Mouse (Mus musculus) limb, embryonic 12.5 days (tissue): ENCODE data around the gene Spint2. TPM values are rescaled to one million over a fixed set of nuclear protein-coding genes. Genes with fewer than 3 reads are reported as not detected.

Experiments used
- ATAC-seq: fragments of 200-750 bp; cut with Nextera tagmentation; 2 replicates; pipeline ENCODE4 v1.8.0; 2017; ENCODE audit warnings: low read depth, moderate TSS enrichment; ENCODE audit not compliant: insufficient number of reproducible peaks, insufficient read depth, low FRiP score, low TSS enrichment
- H3K27ac ChIP-seq: fragments of 300-500 bp; sonication (generic); 2 replicates; pipeline ENCODE4 v1.5.1; 2016; ENCODE audit warnings: mild to moderate bottlenecking, moderate library complexity
- H3K27me3 ChIP-seq: fragments of 300-500 bp; sonication (generic); 2 replicates; pipeline ENCODE4 v1.6.1; 2016; ENCODE audit warnings: mild to moderate bottlenecking, moderate library complexity
- H3K36me3 ChIP-seq: fragments of 300-500 bp; sonication (generic); 2 replicates; pipeline ENCODE4 v1.6.1; 2016; ENCODE audit warnings: mild to moderate bottlenecking, moderate library complexity
- H3K4me1 ChIP-seq: fragments of 300-500 bp; sonication (generic); replicated peaks from 2 replicates; pipeline ENCODE4 v1.6.1; 2016
- H3K4me2 ChIP-seq: fragments of 300-500 bp; sonication (generic); 2 replicates; pipeline ENCODE4 v1.6.1; 2016; ENCODE audit warnings: mild to moderate bottlenecking, moderate library complexity
- H3K4me3 ChIP-seq: fragments of 300-500 bp; sonication (generic); replicated peaks from 2 replicates; pipeline ENCODE4 v1.5.1; 2016; ENCODE audit warnings: mild to moderate bottlenecking
- H3K9ac ChIP-seq: fragments of 300-500 bp; sonication (generic); replicated peaks from 2 replicates; pipeline ENCODE4 v1.6.1; 2016; ENCODE audit warnings: mild to moderate bottlenecking, moderate library complexity
- H3K9me3 ChIP-seq: fragments of 300-500 bp; sonication (generic); 2 replicates; pipeline ENCODE4 v1.6.1; 2016; ENCODE audit warnings: mild to moderate bottlenecking, moderate library complexity
- WGBS: fragments of 180-500 bp; shearing (Covaris S2); methylation state at CpG from one replicate; pipeline ENCODE4 v1.1.7; 2016; 5-methylcytosine and 5-hydroxymethylcytosine counted together
- polyA plus RNA-seq: library from polyadenylated mRNA; unstranded; fragments of >200 nt; fragmentation: Nextera tagmentation; extraction: Ambion mirVana; gene quantifications from 2 replicates; pipeline ENCODE4 v1.2.1, GENCODE M21; 2016

The Spint2 gene
- polyA plus RNA-seq, 1 experiment from 2014 or later = 107 TPM

- H3K4me1 ChIP-seq = peaks cover 35% of the 10 kb centered on the region
Observed at GRCm38 (mm10) chr7:29277510-29277909, 4.2 kb downstream of the Spint2 start.

GRCm38 (mm10) chr7:29276715-29277114 lies 5.0 kb downstream of the Spint2 start:
- Histone ChIP-seq H3K27ac (peak overlapping the region; percentile 29; the same call in 1 of the 2 replicates), H3K27me3 (peaks cover 21% of the 10 kb centered on the region), H3K4me3 (no peak overlapping the region), H3K36me3 (no peaks in the 10 kb centered on the region), H3K9me3 (no peaks in the 10 kb centered on the region), H3K9ac (no peak overlapping the region), H3K4me1 (peaks cover 29% of the 10 kb centered on the region), H3K4me2 (no peak overlapping the region)
- no peak for ATAC-seq
- 22% methylated on average over 5 of the region's 5 CpGs for WGBS

More at GRCm38 (mm10) chr7:29277510-29277909, 4.2 kb downstream of the Spint2 start:
- 86% methylated on average over 4 of the region's 4 CpGs for WGBS
- no peak overlapping the region for H3K4me3 ChIP-seq
- ATAC-seq = no peak
- H3K4me2 ChIP-seq = no peak overlapping the region
- no peak overlapping the region for H3K27ac ChIP-seq
- H3K9me3 ChIP-seq = no peaks in the 10 kb centered on the region
- no peak overlapping the region for H3K9ac ChIP-seq
- H3K36me3 ChIP-seq = no peaks in the 10 kb centered on the region
- peaks cover 29% of the 10 kb centered on the region for H3K27me3 ChIP-seq

GRCm38 (mm10) chr7:29271687-29272465 lies 9.8 kb downstream of the Spint2 start:
- H3K27me3 ChIP-seq = no peaks in the 10 kb centered on the region
- peaks cover 15% of the 10 kb centered on the region; the same call in 1 of the 2 replicates for H3K4me1 ChIP-seq
- H3K4me2 ChIP-seq = no peak overlapping the region
- ATAC-seq = no peak
- no peak overlapping the region for H3K4me3 ChIP-seq
- H3K27ac ChIP-seq = no peak overlapping the region
- H3K36me3 ChIP-seq = no peaks in the 10 kb centered on the region
- H3K9me3 ChIP-seq = no peaks in the 10 kb centered on the region
- no peak overlapping the region for H3K9ac ChIP-seq
- 65% methylated on average over 8 of the region's 8 CpGs for WGBS

- no peaks in the 10 kb centered on the region for H3K9me3 ChIP-seq
- ATAC-seq = no peak
- 81% methylated on average over 4 of the region's 4 CpGs for WGBS
- H3K27ac ChIP-seq = no peak overlapping the region
- H3K36me3 ChIP-seq = no peaks in the 10 kb centered on the region
- no peak overlapping the region for H3K4me2 ChIP-seq
- H3K4me1 ChIP-seq = peaks cover 10% of the 10 kb centered on the region; the same call in 1 of the 2 replicates
- no peak overlapping the region for H3K4me3 ChIP-seq
- H3K9ac ChIP-seq = no peak overlapping the region
- H3K27me3 ChIP-seq = no peaks in the 10 kb centered on the region
Observed at GRCm38 (mm10) chr7:29270445-29270844, 11.3 kb downstream of the Spint2 start.

GRCm38 (mm10) chr7:29266931-29267330 lies 14.8 kb downstream of the Spint2 start:
- H3K27ac ChIP-seq = no peak overlapping the region
- no peak overlapping the region for H3K4me3 ChIP-seq
- H3K9ac ChIP-seq = no peak overlapping the region
- no peak overlapping the region for H3K4me2 ChIP-seq
- H3K27me3 ChIP-seq = no peaks in the 10 kb centered on the region
- peaks cover 4% of the 10 kb centered on the region; the same call in 1 of the 2 replicates for H3K4me1 ChIP-seq
- 38% methylated on average over 4 of the region's 4 CpGs for WGBS
- H3K36me3 ChIP-seq = no peaks in the 10 kb centered on the region
- ATAC-seq = no peak
- H3K9me3 ChIP-seq = no peaks in the 10 kb centered on the region

DNA sequence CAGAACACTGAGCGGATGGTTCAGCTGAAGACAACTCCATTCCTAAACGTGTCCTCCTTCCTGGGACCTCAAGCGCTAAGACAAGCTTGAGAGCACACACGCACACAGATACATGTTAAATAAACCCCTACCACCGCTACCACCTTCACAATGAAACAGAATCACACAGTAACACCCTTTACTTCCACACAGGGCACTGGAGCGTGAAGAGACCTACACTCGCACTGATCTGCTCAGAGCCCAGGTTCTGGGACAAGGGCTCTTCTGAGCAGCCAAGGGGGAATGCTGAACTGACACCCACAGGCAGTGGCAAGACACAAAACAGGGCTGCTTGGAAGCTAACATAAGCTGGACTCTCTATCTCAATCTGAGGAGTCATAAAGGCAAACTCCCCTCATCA lies 16.1 kb downstream of the Spint2 start:
- no peaks in the 10 kb centered on the region for H3K27me3 ChIP-seq
- no peak for ATAC-seq
- no peak overlapping the region for H3K9ac ChIP-seq
- peaks cover 4% of the 10 kb centered on the region; the same call in 1 of the 2 replicates for H3K4me1 ChIP-seq
- H3K36me3 ChIP-seq = no peaks in the 10 kb centered on the region
- H3K4me2 ChIP-seq = no peak overlapping the region
- 86% methylated on average over 7 of the region's 7 CpGs for WGBS
- no peak overlapping the region for H3K4me3 ChIP-seq
- H3K27ac ChIP-seq = no peak overlapping the region
- no peaks in the 10 kb centered on the region for H3K9me3 ChIP-seq

DNA sequence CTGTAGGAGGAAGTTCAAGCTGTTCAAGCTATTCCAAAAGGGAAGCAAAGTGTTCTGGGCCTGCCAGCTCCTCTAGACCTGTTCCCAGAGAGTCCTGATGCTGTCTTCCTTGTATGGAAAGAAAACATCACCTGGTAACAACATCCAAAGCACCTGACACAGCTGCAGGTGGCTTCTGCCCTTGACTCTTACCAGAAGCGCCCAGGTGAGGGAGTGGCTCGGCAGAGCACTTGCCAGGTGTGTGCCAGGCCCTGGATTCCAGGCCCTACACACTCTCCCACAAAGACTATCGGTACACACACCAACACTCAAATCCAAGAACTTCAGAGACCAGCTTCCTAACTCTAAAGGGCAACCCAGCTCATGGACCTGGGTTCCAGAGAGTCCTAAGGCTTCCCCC lies 17.9 kb downstream of the Spint2 start:
- WGBS = 85% methylated on average over 3 of the region's 3 CpGs
- Histone ChIP-seq H3K9me3 (no peaks in the 10 kb centered on the region), H3K4me1 (peaks cover 19% of the 10 kb centered on the region), H3K36me3 (peaks cover 5% of the 10 kb centered on the region), H3K4me3 (no peak overlapping the region), H3K27ac (no peak overlapping the region), H3K9ac (no peak overlapping the region), H3K4me2 (no peak overlapping the region), H3K27me3 (no peaks in the 10 kb centered on the region)
- no peak for ATAC-seq

- Histone ChIP-seq H3K9ac (no peak overlapping the region), H3K27me3 (no peaks in the 10 kb centered on the region), H3K4me2 (no peak overlapping the region), H3K27ac (no peak overlapping the region), H3K9me3 (no peaks in the 10 kb centered on the region), H3K4me1 (peaks cover 19% of the 10 kb centered on the region), H3K36me3 (peaks cover 18% of the 10 kb centered on the region), H3K4me3 (no peak overlapping the region)
- no peak for ATAC-seq
- WGBS = 65% methylated on average over 6 of the region's 6 CpGs
Observed at GRCm38 (mm10) chr7:29262151-29262550, 19.6 kb downstream of the Spint2 start.

- no peak overlapping the region for H3K4me2 ChIP-seq
- H3K9ac ChIP-seq = peak overlapping the region; percentile 37; the same call in 1 of the 2 replicates
- H3K9me3 ChIP-seq = no peaks in the 10 kb centered on the region
- peaks cover 15% of the 10 kb centered on the region for H3K4me1 ChIP-seq
- no peaks in the 10 kb centered on the region for H3K27me3 ChIP-seq
- H3K4me3 ChIP-seq = no peak overlapping the region
- H3K36me3 ChIP-seq = peaks cover 35% of the 10 kb centered on the region
- ATAC-seq = 0 out of 2 replicates have a peak, but pooled peaks have one; percentile 24
- H3K27ac ChIP-seq = peak overlapping the region; percentile 47
- 72% methylated on average over 10 of the region's 10 CpGs for WGBS
Observed at GRCm38 (mm10) chr7:29259781-29260730, 21.7 kb downstream of the Spint2 start.

DNA sequence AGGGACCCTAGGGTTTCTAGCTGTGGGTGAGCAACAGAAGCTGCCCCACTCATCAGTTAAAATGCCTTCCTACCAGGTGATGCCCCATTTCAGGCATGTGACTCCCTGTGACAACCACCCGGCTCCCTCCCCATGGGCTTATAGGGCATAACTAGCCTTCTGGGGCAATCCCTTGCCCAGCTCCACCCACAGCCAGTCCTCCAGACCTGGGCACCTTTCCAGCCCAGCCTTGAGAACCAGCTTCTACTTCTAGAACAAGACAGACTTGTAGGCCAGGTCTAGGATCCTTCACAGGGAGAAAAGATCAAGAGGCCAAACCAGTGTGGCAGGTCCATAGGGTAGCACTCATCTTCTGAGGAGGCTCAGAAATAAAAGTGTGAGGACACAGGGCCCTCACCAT lies 24.3 kb downstream of the Spint2 start:
- Histone ChIP-seq H3K4me2 (no peak overlapping the region), H3K27ac (no peak overlapping the region), H3K4me3 (no peak overlapping the region), H3K27me3 (no peaks in the 10 kb centered on the region), H3K9me3 (no peaks in the 10 kb centered on the region), H3K9ac (no peak overlapping the region), H3K4me1 (peaks cover 25% of the 10 kb centered on the region), H3K36me3 (peaks cover 35% of the 10 kb centered on the region)
- WGBS = 91% methylated on average over 1 of the region's 1 CpGs
- ATAC-seq = no peak

GRCm38 (mm10) chr7:29255875-29256274 lies 25.8 kb downstream of the Spint2 start:
- H3K4me3 ChIP-seq = no peak overlapping the region
- ATAC-seq = no peak
- no peaks in the 10 kb centered on the region for H3K9me3 ChIP-seq
- WGBS = 78% methylated on average over 4 of the region's 4 CpGs
- H3K9ac ChIP-seq = no peak overlapping the region
- peaks cover 35% of the 10 kb centered on the region for H3K36me3 ChIP-seq
- peaks cover 25% of the 10 kb centered on the region for H3K4me1 ChIP-seq
- H3K27ac ChIP-seq = no peak overlapping the region
- no peak overlapping the region for H3K4me2 ChIP-seq
- H3K27me3 ChIP-seq = no peaks in the 10 kb centered on the region
